Mouse (Mus musculus): ENCODE data around the gene Map3k4. TPM values are rescaled to one million over a fixed set of nuclear protein-coding genes. Genes with fewer than 3 reads are reported as not detected.

Map3k4 gene
- polyA plus RNA-seq, 1 experiment from 2014 or later, result 49.9 TPM

GRCm38 (mm10) chr17:12327847-12328518 lies 9.4 kb upstream of the Map3k4 start:
- DNase-seq (ENCODE audit: low spot score), result peak; percentile 33
- Histone ChIP-seq H3K4me1 (peaks cover 8% of the 10 kb centered on the region), H3K4me3 (no peak overlapping the region), H3K27ac (peak overlapping the region; percentile 39; the same call in 1 of the 2 replicates), H3K36me3 (no peaks in the 10 kb centered on the region), H3K27me3 (ENCODE audit: low read depth, poor library complexity, severe bottlenecking) (no peaks in the 10 kb centered on the region), H3K9me3 (replicated peaks) (no peaks in the 10 kb centered on the region)
- 53% methylated on average over 14 of the region's 14 CpGs for WGBS

- 90% methylated on average over 7 of the region's 7 CpGs for WGBS
- H3K27me3 ChIP-seq (ENCODE audit: low read depth, poor library complexity, severe bottlenecking), result no peaks in the 10 kb centered on the region
- H3K36me3 ChIP-seq, result no peaks in the 10 kb centered on the region
These were observed 1.2 kb upstream of the Map3k4 start for GRCm38 (mm10) chr17:12319786-12320185.

GRCm38 (mm10) chr17:12317954-12318651 lies 493 bp downstream of the Map3k4 start:
- peak overlapping the region; percentile 99 for H3K27ac ChIP-seq
- DNase-seq (ENCODE audit: low spot score), result no peak
- WGBS, result under 1% methylated on average over 59 of the region's 59 CpGs
- H3K36me3 ChIP-seq, result no peaks in the 10 kb centered on the region
- H3K4me1 ChIP-seq, result peaks cover 21% of the 10 kb centered on the region
- H3K4me3 ChIP-seq, result peak overlapping the region; percentile 99
- H3K27me3 ChIP-seq (ENCODE audit: low read depth, poor library complexity, severe bottlenecking), result no peaks in the 10 kb centered on the region
- H3K9me3 ChIP-seq (replicated peaks), result no peaks in the 10 kb centered on the region

More at GRCm38 (mm10) chr17:12319786-12320185, 1.2 kb upstream of the Map3k4 start:
- peaks cover 17% of the 10 kb centered on the region for H3K4me1 ChIP-seq
- no peaks in the 10 kb centered on the region for H3K9me3 ChIP-seq (replicated peaks)
- no peak for DNase-seq (ENCODE audit: low spot score)
- H3K27ac ChIP-seq, result no peak overlapping the region
- H3K4me3 ChIP-seq, result no peak overlapping the region

GRCm38 (mm10) chr17:12317607-12317953 lies 1.0 kb downstream of the Map3k4 start:
- peak overlapping the region; percentile 99 for H3K27ac ChIP-seq
- peaks cover 21% of the 10 kb centered on the region for H3K4me1 ChIP-seq
- H3K27me3 ChIP-seq (ENCODE audit: low read depth, poor library complexity, severe bottlenecking), result no peaks in the 10 kb centered on the region
- DNase-seq (ENCODE audit: low spot score), result no peak
- WGBS, result 5% methylated on average over 7 of the region's 7 CpGs
- H3K9me3 ChIP-seq (replicated peaks), result no peaks in the 10 kb centered on the region
- H3K36me3 ChIP-seq, result no peaks in the 10 kb centered on the region
- peak overlapping the region; percentile 99 for H3K4me3 ChIP-seq

- no peaks in the 10 kb centered on the region for H3K9me3 ChIP-seq (replicated peaks)
- WGBS, result 91% methylated on average over 13 of the region's 13 CpGs
- H3K4me1 ChIP-seq, result peaks cover 21% of the 10 kb centered on the region
- H3K27me3 ChIP-seq (ENCODE audit: low read depth, poor library complexity, severe bottlenecking), result no peaks in the 10 kb centered on the region
- no peaks in the 10 kb centered on the region for H3K36me3 ChIP-seq
- no peak overlapping the region for H3K4me3 ChIP-seq
- no peak overlapping the region for H3K27ac ChIP-seq
- no peak for DNase-seq (ENCODE audit: low spot score)
These were observed 2.3 kb downstream of the Map3k4 start for GRCm38 (mm10) chr17:12316251-12316650.

GRCm38 (mm10) chr17:12312248-12312647 lies 6.3 kb downstream of the Map3k4 start:
- Histone ChIP-seq H3K9me3 (replicated peaks) (no peaks in the 10 kb centered on the region), H3K27me3 (ENCODE audit: low read depth, poor library complexity, severe bottlenecking) (no peaks in the 10 kb centered on the region), H3K36me3 (no peaks in the 10 kb centered on the region), H3K4me1 (peaks cover 17% of the 10 kb centered on the region), H3K4me3 (no peak overlapping the region), H3K27ac (no peak overlapping the region)
- WGBS, result 92% methylated on average over 6 of the region's 6 CpGs
- DNase-seq (ENCODE audit: low spot score), result no peak

- Histone ChIP-seq H3K27ac (no peak overlapping the region), H3K4me1 (peaks cover 8% of the 10 kb centered on the region; the same call in 1 of the 2 replicates), H3K4me3 (no peak overlapping the region), H3K27me3 (ENCODE audit: low read depth, poor library complexity, severe bottlenecking) (no peaks in the 10 kb centered on the region), H3K36me3 (no peaks in the 10 kb centered on the region), H3K9me3 (replicated peaks) (no peaks in the 10 kb centered on the region)
- WGBS, result 94% methylated on average over 9 of the region's 9 CpGs
- no peak for DNase-seq (ENCODE audit: low spot score)
These were observed 9.1 kb downstream of the Map3k4 start for GRCm38 (mm10) chr17:12309493-12309892.

- Histone ChIP-seq H3K36me3 (no peaks in the 10 kb centered on the region), H3K9me3 (replicated peaks) (no peaks in the 10 kb centered on the region), H3K4me1 (peaks cover 5% of the 10 kb centered on the region; the same call in 1 of the 2 replicates), H3K4me3 (no peak overlapping the region), H3K27me3 (ENCODE audit: low read depth, poor library complexity, severe bottlenecking) (no peaks in the 10 kb centered on the region), H3K27ac (0 out of 2 replicates have a peak overlapping the region, but pooled peaks have one; percentile 1)
- 85% methylated on average over 8 of the region's 8 CpGs for WGBS
- DNase-seq (ENCODE audit: low spot score), result no peak
These were observed 9.5 kb downstream of the Map3k4 start for GRCm38 (mm10) chr17:12309059-12309458.

GRCm38 (mm10) chr17:12307251-12308135 lies 11.1 kb downstream of the Map3k4 start:
- Histone ChIP-seq H3K27ac (no peak overlapping the region), H3K27me3 (ENCODE audit: low read depth, poor library complexity, severe bottlenecking) (no peaks in the 10 kb centered on the region)
- 79% methylated on average over 20 of the region's 20 CpGs for WGBS

GRCm38 (mm10) chr17:12304658-12305057 lies 13.9 kb downstream of the Map3k4 start:
- 97% methylated on average over 6 of the region's 6 CpGs for WGBS
- Histone ChIP-seq H3K9me3 (replicated peaks) (no peaks in the 10 kb centered on the region), H3K27me3 (ENCODE audit: low read depth, poor library complexity, severe bottlenecking) (no peaks in the 10 kb centered on the region), H3K36me3 (no peaks in the 10 kb centered on the region), H3K4me3 (no peak overlapping the region), H3K27ac (no peak overlapping the region), H3K4me1 (peaks cover 11% of the 10 kb centered on the region)
- DNase-seq (ENCODE audit: low spot score), result no peak

More at GRCm38 (mm10) chr17:12307251-12308135, 11.1 kb downstream of the Map3k4 start:
- H3K36me3 ChIP-seq, result no peaks in the 10 kb centered on the region
- DNase-seq (ENCODE audit: low spot score), result no peak
- 0 out of 2 replicates have a peak, but pooled peaks cover 5% of the 10 kb centered on the region for H3K4me1 ChIP-seq
- no peaks in the 10 kb centered on the region for H3K9me3 ChIP-seq (replicated peaks)
- H3K4me3 ChIP-seq, result no peak overlapping the region

GRCm38 (mm10) chr17:12300896-12301706 lies 17.5 kb downstream of the Map3k4 start:
- no peak for DNase-seq (ENCODE audit: low spot score)
- Histone ChIP-seq H3K9me3 (replicated peaks) (no peaks in the 10 kb centered on the region), H3K27ac (no peak overlapping the region), H3K27me3 (ENCODE audit: low read depth, poor library complexity, severe bottlenecking) (no peaks in the 10 kb centered on the region), H3K36me3 (no peaks in the 10 kb centered on the region), H3K4me3 (no peak overlapping the region), H3K4me1 (peaks cover 16% of the 10 kb centered on the region)
- WGBS, result 62% methylated on average over 3 of the region's 3 CpGs

GRCm38 (mm10) chr17:12300127-12300675 lies 18.4 kb downstream of the Map3k4 start:
- no peak for DNase-seq (ENCODE audit: low spot score)
- WGBS, result 93% methylated on average over 14 of the region's 14 CpGs

More at GRCm38 (mm10) chr17:12300127-12300675, 18.4 kb downstream of the Map3k4 start:
- no peaks in the 10 kb centered on the region for H3K27me3 ChIP-seq (ENCODE audit: low read depth, poor library complexity, severe bottlenecking)
- H3K4me3 ChIP-seq, result no peak overlapping the region
- H3K36me3 ChIP-seq, result no peaks in the 10 kb centered on the region
- H3K9me3 ChIP-seq (replicated peaks), result no peaks in the 10 kb centered on the region
- no peak overlapping the region for H3K27ac ChIP-seq
- peaks cover 13% of the 10 kb centered on the region for H3K4me1 ChIP-seq
